Mouse (Mus musculus) myocyte (in vitro differentiated cells): ENCODE data around the gene Gm5797. TPM values are rescaled to one million over a fixed set of nuclear protein-coding genes. Genes with fewer than 3 reads are reported as not detected.
"Not testable (repeated sequence)": the region's sequence is repeated elsewhere in the genome, so short reads cannot be mapped to it uniquely, and the experiment has no call there.

ENCODE experiments used
- H3K27me3 ChIP-seq: one replicate; pipeline ENCODE4 v1.6.1; 2011; ENCODE audit not compliant: control insufficient read depth, insufficient read depth, insufficient read length
- H3K36me3 ChIP-seq: one replicate; pipeline ENCODE4 v1.6.1; 2011; ENCODE audit not compliant: control insufficient read depth, insufficient read depth
- H3K4me2 ChIP-seq: one replicate; pipeline ENCODE4 v1.6.1; 2011; ENCODE audit warnings: low read depth, control low read depth
- H3K4me3 ChIP-seq: one replicate; pipeline ENCODE4 v1.5.1; 2011; ENCODE audit warnings: mild to moderate bottlenecking, control low read depth, moderate library complexity
- H3K79me2 ChIP-seq: one replicate; pipeline ENCODE4 v1.6.1; 2011; ENCODE audit not compliant: control insufficient read depth, insufficient read depth
- H3ac ChIP-seq: one replicate; pipeline ENCODE4 v1.6.1; 2011; ENCODE audit not compliant: control insufficient read depth, insufficient read length
- polyA plus RNA-seq: library from polyadenylated mRNA; unstranded; fragments of >200 nt; fragmentation: generic; extraction: Trizol; gene quantifications from one replicate; pipeline ENCODE4 v1.2.1, GENCODE M21; 2012; ENCODE audit warnings: missing spikeins

Gm5797 gene
- polyA plus RNA-seq, result not detected

GRCm38 (mm10) chr14:7332295-7332694 lies at the start of gene Gm5797:
TSS of gene Gm5797 (minus strand) at chr14:7332395.
- H3K27me3 ChIP-seq, H3K4me3 ChIP-seq, H3K36me3 ChIP-seq: not testable (repeated sequence)

GRCm38 (mm10) chr14:7365034-7365433 lies 32.8 kb upstream of the Gm5797 start, which contains the start of gene Gm8374:
TSS of gene Gm8374 (minus strand) at chr14:7365134.
- not testable (repeated sequence) for H3K36me3 ChIP-seq

More at GRCm38 (mm10) chr14:7332295-7332694, at the start of gene Gm5797:
- not testable (repeated sequence) for H3K79me2 ChIP-seq, H3K4me2 ChIP-seq, H3ac ChIP-seq

GRCm38 (mm10) chr14:7315093-7315492 lies 17.1 kb downstream of the Gm5797 start:
- H3ac ChIP-seq, H3K27me3 ChIP-seq, H3K79me2 ChIP-seq, H3K4me2 ChIP-seq, H3K36me3 ChIP-seq, H3K4me3 ChIP-seq: not testable (repeated sequence)

More at GRCm38 (mm10) chr14:7365034-7365433, 32.8 kb upstream of the Gm5797 start, which contains the start of gene Gm8374:
- H3K4me2 ChIP-seq, H3ac ChIP-seq, H3K79me2 ChIP-seq, H3K4me3 ChIP-seq, H3K27me3 ChIP-seq: not testable (repeated sequence)

- H3K4me2 ChIP-seq, H3K27me3 ChIP-seq, H3K36me3 ChIP-seq, H3K79me2 ChIP-seq, H3ac ChIP-seq, H3K4me3 ChIP-seq: not testable (repeated sequence)
Measured at GRCm38 (mm10) chr14:7314661-7315060, 17.5 kb downstream of the Gm5797 start, which contains the start of gene Gm3739. TSS of gene Gm3739 (minus strand) at chr14:7315049.

Other genes starting within 250 kb of the Gm5797 start
- not detected for gene Gm3696, start 231.8 kb downstream of the Gm5797 start, polyA plus RNA-seq
- gene Gm6676, start 207.0 kb downstream of the Gm5797 start, polyA plus RNA-seq, result not detected
- not detected for gene Gm3512, start 157.9 kb downstream of the Gm5797 start, polyA plus RNA-seq
- gene Gm16434, start 137.9 kb downstream of the Gm5797 start, polyA plus RNA-seq, result not detected
- not detected for gene Gm3727, start 67.7 kb downstream of the Gm5797 start, polyA plus RNA-seq
- not detected for gene Gm3739, start 17.3 kb downstream of the Gm5797 start, polyA plus RNA-seq
- gene Gm8374, start 32.7 kb upstream of the Gm5797 start, polyA plus RNA-seq, result not detected
- gene Gm3755, start 118.5 kb upstream of the Gm5797 start, polyA plus RNA-seq, result not detected
- not detected for gene Gm3752, start 151.4 kb upstream of the Gm5797 start, polyA plus RNA-seq
- gene Gm3558, start 236.2 kb upstream of the Gm5797 start, polyA plus RNA-seq, result not detected